Mouse (Mus musculus) forebrain, embryonic 11.5 days (tissue): Measurements from ENCODE around the gene Car14. TPM values are rescaled to one million over a fixed set of nuclear protein-coding genes. Genes with fewer than 3 reads are reported as not detected.
A peak's percentile ranks its signal among the peaks of the same experiment; 100 is the strongest.
"Not testable (repeated sequence)": the region's sequence is repeated elsewhere in the genome, so short reads cannot be mapped to it uniquely, and the experiment has no call there.

Experiments
- ATAC-seq: fragments of 200-750 bp; cut with Nextera tagmentation; replicated peaks from 2 replicates; pipeline ENCODE4 v1.8.0; 2017; ENCODE audit warnings: moderate TSS enrichment; ENCODE audit not compliant: low FRiP score
- DNase-seq: peaks from one replicate; pipeline ENCODE4 v3.0.0-alpha.2; 2017; ENCODE audit warnings: low spot score
- H3K27ac ChIP-seq: fragments of 300-500 bp; sonication (generic); 2 replicates; pipeline ENCODE4 v1.5.1; 2014; ENCODE audit warnings: low read depth, low read length
- H3K27me3 ChIP-seq: fragments of 300-500 bp; sonication (generic); 2 replicates; pipeline ENCODE4 v1.6.1; 2014; ENCODE audit warnings: mild to moderate bottlenecking, low read length, mixed read lengths; ENCODE audit not compliant: control insufficient read depth, insufficient read depth
- H3K36me3 ChIP-seq: fragments of 300-500 bp; sonication (generic); 2 replicates; pipeline ENCODE4 v1.6.1; 2014; ENCODE audit warnings: mild to moderate bottlenecking, low read length, moderate library complexity, mixed read lengths; ENCODE audit not compliant: control insufficient read depth, insufficient read depth
- H3K4me1 ChIP-seq: fragments of 300-500 bp; sonication (generic); replicated peaks from 2 replicates; pipeline ENCODE4 v1.6.1; 2014; ENCODE audit warnings: low read length, mixed read lengths; ENCODE audit not compliant: control insufficient read depth, insufficient read depth
- H3K4me2 ChIP-seq: fragments of 300-500 bp; sonication (generic); 2 replicates; pipeline ENCODE4 v1.6.1; 2014; ENCODE audit warnings: low read depth, mild to moderate bottlenecking, low read length, moderate library complexity, mixed read lengths; ENCODE audit not compliant: severe bottlenecking
- H3K4me3 ChIP-seq: fragments of 300-500 bp; sonication (generic); 2 replicates; pipeline ENCODE4 v1.5.1; 2014; ENCODE audit warnings: low read depth, low read length
- H3K9ac ChIP-seq: fragments of 300-500 bp; sonication (generic); 2 replicates; pipeline ENCODE4 v1.6.1; 2014; ENCODE audit warnings: low read length
- H3K9me3 ChIP-seq: fragments of 300-500 bp; sonication (generic); 2 replicates; pipeline ENCODE4 v1.6.1; 2016; ENCODE audit warnings: low read length, mixed read lengths; ENCODE audit not compliant: control insufficient read depth
- WGBS: fragments of 180-500 bp; shearing (Covaris S2); extraction: QIAGEN DNeasy Blood & Tissue Kit; methylation state at CpG from one replicate; pipeline ENCODE4 v1.1.7; 2014; 5-methylcytosine and 5-hydroxymethylcytosine counted together
- polyA plus RNA-seq: library from polyadenylated mRNA; unstranded; fragments of >200 nt; fragmentation: Nextera tagmentation; extraction: Ambion mirVana; gene quantifications from 2 replicates; pipeline ENCODE4 v1.2.1, GENCODE M21; 2014

The Car14 gene
- polyA plus RNA-seq, 1 experiment from 2014 or later: 49.4 TPM

DNA sequence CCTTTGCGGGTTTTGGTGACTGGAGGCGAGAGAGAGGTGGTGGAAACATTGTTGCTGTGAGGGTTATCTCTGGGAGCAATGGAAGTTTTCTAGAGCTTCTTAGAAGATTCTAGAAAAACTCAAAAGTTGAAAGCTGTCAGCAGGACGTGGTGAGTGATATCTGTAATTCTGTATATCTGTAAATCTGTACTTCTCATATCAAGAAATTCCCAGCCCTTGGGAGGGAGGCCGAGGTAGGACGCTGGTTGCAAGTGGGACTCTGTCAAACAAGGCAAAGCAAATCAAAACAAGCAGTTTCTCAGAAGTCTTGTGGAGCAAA, 25.9 kb upstream of the Car14 start:
- WGBS: 7% methylated on average over 5 of the region's 5 CpGs
- peak overlapping the region; percentile 97 for H3K4me3 ChIP-seq
- peak overlapping the region; percentile 91 for H3K27ac ChIP-seq
- H3K9me3 ChIP-seq: no peaks in the 10 kb centered on the region
- H3K4me1 ChIP-seq: no peaks in the 10 kb centered on the region; the same call in 1 of the 2 replicates
- H3K27me3 ChIP-seq: no peaks in the 10 kb centered on the region
- DNase-seq: no peak
- H3K4me2 ChIP-seq: peak overlapping the region; percentile 55
- peak overlapping the region; percentile 99 for H3K9ac ChIP-seq
- H3K36me3 ChIP-seq: peaks cover 8% of the 10 kb centered on the region; the same call in 1 of the 2 replicates
- ATAC-seq: no peak

GRCm38 (mm10) chr3:95929581-95930470, 25.3 kb upstream of the Car14 start:
- Histone ChIP-seq H3K4me3 (peak overlapping the region; percentile 97), H3K4me1 (no peaks in the 10 kb centered on the region; the same call in 1 of the 2 replicates), H3K4me2 (peak overlapping the region; percentile 55), H3K27me3 (no peaks in the 10 kb centered on the region), H3K9ac (peak overlapping the region; percentile 99), H3K27ac (peak overlapping the region; percentile 91), H3K36me3 (peaks cover 7% of the 10 kb centered on the region; the same call in 1 of the 2 replicates), H3K9me3 (no peaks in the 10 kb centered on the region)
- under 1% methylated on average over 100 of the region's 105 CpGs for WGBS
- DNase-seq: peak; percentile 84
- peak; percentile 42 for ATAC-seq

- peak; percentile 98 for DNase-seq
- H3K9me3 ChIP-seq: no peaks in the 10 kb centered on the region
- no peaks in the 10 kb centered on the region for H3K27me3 ChIP-seq
- 1% methylated on average over 49 of the region's 49 CpGs for WGBS
- H3K27ac ChIP-seq: peak within 1 kb of the TSS; percentile 91
- peaks cover 1% of the 10 kb centered on the region; the same call in 1 of the 2 replicates for H3K36me3 ChIP-seq
- ATAC-seq: peak; percentile 100
- H3K4me2 ChIP-seq: peak within 1 kb of the TSS; percentile 55
- no peaks in the 10 kb centered on the region; the same call in 1 of the 2 replicates for H3K4me1 ChIP-seq
- peak within 1 kb of the TSS; percentile 99 for H3K9ac ChIP-seq
- peak within 1 kb of the TSS; percentile 97 for H3K4me3 ChIP-seq
Measured at GRCm38 (mm10) chr3:95928658-95929503, 24.4 kb upstream of the Car14 start, which contains the start of gene Anp32e. Gene Anp32e, plus strand, starts transcription at chr3:95929246.

DNA sequence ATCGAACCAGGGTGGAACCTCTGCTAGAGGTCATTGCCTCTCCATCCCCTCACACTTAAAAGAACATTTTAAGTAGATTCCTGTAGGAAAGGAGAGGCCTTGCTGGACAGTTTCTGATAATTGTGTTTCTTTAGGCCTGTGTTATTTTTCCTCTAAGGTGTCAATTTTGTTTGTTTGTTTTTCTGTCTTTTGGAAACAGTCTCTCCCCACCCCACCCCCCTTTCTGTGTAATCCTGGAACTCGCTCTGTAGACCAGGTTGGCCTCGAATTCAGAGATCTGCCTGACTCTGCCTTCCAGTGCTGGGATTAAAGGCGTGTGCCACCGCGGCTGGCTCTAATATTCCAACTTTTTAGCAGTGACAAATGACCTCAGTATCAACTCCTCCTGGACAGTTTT, 23.8 kb upstream of the Car14 start:
- Histone ChIP-seq H3K27ac (peak overlapping the region; percentile 84), H3K9me3 (no peaks in the 10 kb centered on the region), H3K27me3 (no peaks in the 10 kb centered on the region), H3K4me3 (peak overlapping the region; percentile 97), H3K36me3 (no peaks in the 10 kb centered on the region), H3K4me1 (no peaks in the 10 kb centered on the region; the same call in 1 of the 2 replicates), H3K9ac (peak overlapping the region; percentile 63), H3K4me2 (peak overlapping the region; percentile 51; the same call in 1 of the 2 replicates)
- WGBS: 82% methylated on average over 6 of the region's 6 CpGs
- DNase-seq (no peak), ATAC-seq (0 out of 2 replicates have a peak, but pooled peaks have one; percentile 0)

DNA sequence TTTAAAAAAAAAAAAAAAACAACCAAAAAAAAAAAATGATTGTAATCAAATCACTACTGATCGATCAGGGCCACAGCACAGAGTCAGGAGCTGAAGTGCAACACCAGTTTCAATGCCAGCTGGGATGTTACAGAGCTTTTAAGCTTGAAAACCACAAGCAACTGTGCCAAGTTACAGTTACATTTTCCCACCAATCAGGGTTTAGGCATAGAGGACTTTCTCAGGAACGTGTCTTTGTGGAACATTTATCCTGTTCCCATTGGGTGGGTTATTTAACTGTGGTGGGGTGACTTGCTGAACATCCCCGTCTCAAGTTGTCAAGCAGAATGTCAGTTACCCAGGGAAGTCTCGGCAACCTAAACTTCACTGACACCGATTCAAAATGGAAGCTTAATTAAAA, 20.6 kb upstream of the Car14 start:
- H3K4me2 ChIP-seq: no peak overlapping the region
- H3K27me3 ChIP-seq: no peaks in the 10 kb centered on the region
- H3K9ac ChIP-seq: no peak overlapping the region
- ATAC-seq (no peak), DNase-seq (no peak)
- no peaks in the 10 kb centered on the region for H3K4me1 ChIP-seq
- no peaks in the 10 kb centered on the region for H3K36me3 ChIP-seq
- no peaks in the 10 kb centered on the region for H3K9me3 ChIP-seq
- no peak overlapping the region for H3K4me3 ChIP-seq
- no peak overlapping the region for H3K27ac ChIP-seq
- 86% methylated on average over 5 of the region's 5 CpGs for WGBS

DNA sequence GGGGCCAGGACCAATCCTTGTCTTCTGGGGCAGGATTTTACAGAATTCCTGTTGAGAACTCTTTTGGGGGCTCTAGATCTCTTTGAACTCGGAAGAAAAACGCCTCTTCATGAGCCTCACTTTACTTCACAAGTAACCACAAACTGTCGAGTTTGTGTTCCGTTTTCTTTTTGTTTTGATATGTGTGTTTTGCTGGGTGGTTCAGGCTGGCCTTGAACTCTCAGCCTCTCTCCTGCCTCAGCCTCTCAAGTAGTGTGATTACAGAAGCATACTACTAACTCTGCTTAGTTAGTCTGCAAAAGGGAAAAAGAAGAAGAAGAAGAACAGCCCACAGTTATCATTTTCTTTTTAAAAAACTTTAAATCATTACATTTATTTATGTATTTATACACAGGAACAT, 19.7 kb upstream of the Car14 start:
- Histone ChIP-seq H3K9ac (no peak overlapping the region), H3K9me3 (no peaks in the 10 kb centered on the region), H3K27ac (no peak overlapping the region), H3K27me3 (no peaks in the 10 kb centered on the region), H3K4me1 (no peaks in the 10 kb centered on the region), H3K4me3 (no peak overlapping the region), H3K4me2 (no peak overlapping the region), H3K36me3 (no peaks in the 10 kb centered on the region)
- DNase-seq: no peak
- ATAC-seq: no peak
- 82% methylated on average over 4 of the region's 4 CpGs for WGBS

DNA sequence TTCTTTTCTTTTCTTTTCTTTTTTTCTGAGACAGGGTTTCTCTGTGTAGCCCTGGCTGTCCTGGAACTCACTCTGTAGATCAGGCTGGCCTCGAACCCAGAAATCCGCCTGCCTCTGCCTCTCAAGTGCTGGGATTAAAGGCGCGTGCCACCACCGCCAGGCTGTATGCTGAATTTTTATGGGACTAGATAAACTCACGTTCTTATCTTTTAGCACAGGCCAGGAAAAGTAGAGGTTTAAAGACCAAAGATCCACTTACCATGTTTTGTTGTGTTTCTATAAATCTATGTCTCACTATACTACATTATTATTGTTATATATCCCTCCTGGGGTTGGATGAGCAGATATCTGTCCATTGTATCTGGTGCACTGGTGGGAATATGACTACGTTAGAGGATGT, 18.9 kb upstream of the Car14 start:
- not testable (repeated sequence) for H3K4me1 ChIP-seq, H3K9me3 ChIP-seq, DNase-seq, H3K36me3 ChIP-seq, ATAC-seq, H3K9ac ChIP-seq, H3K4me3 ChIP-seq, H3K27me3 ChIP-seq, H3K4me2 ChIP-seq, H3K27ac ChIP-seq
- 95% methylated on average over 7 of the region's 7 CpGs for WGBS

DNA sequence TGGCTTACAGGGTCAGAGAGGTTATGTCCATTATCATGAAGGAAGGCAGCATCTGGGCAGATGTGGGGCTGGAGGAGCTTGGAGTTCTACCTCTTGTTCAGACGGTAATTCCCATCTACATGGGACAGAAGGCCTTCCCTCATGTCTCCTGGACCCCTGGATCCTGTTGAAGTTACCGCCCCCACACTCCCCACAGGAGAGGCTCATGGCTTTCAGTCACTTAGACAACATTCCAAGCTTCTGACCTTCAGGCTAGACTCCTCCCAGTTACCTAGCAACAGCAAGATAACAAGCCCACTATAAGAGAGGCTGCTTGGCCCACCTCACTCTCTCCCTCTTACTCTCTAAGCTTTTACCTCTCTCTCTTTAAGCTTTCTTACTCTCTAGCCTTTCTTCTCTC, 16.0 kb upstream of the Car14 start:
- not testable (repeated sequence) for H3K9ac ChIP-seq, H3K27me3 ChIP-seq, H3K9me3 ChIP-seq, H3K27ac ChIP-seq, H3K4me2 ChIP-seq, H3K4me3 ChIP-seq, H3K4me1 ChIP-seq, H3K36me3 ChIP-seq, ATAC-seq, DNase-seq
- WGBS: 60% methylated on average over 2 of the region's 2 CpGs
